Mouse (Mus musculus): Measurements from ENCODE around the gene Ugt1a6a.
"Not testable (repeated sequence)": the region's sequence is repeated elsewhere in the genome, so short reads cannot be mapped to it uniquely, and the experiment has no call there.

Ugt1a6a gene

GRCm38 (mm10) chr1:88212341-88213045 is 77.9 kb downstream of the Ugt1a6a start:
- no peak for DNase-seq (ENCODE audit: low spot score)

DNA sequence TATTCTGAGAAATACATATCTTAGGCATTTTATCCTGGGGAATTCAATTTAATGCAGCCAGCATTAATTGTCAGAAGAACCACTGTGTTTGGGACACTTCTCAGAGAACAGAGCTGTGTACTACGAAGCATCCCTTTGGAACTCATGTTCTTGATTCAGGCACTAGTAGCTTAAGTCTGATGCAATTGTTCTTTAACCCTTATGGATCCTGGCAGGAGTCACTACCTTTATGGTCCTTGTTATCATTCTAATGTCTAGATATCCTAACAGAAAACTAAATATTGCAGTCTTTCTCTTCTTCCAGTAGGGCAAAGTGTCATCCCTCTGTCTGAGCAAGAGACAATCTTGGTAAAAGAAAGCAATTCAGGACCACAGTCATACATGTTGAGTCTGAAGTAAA is 78.5 kb downstream of the Ugt1a6a start:
- DNase-seq (ENCODE audit: low spot score), result no peak

DNA sequence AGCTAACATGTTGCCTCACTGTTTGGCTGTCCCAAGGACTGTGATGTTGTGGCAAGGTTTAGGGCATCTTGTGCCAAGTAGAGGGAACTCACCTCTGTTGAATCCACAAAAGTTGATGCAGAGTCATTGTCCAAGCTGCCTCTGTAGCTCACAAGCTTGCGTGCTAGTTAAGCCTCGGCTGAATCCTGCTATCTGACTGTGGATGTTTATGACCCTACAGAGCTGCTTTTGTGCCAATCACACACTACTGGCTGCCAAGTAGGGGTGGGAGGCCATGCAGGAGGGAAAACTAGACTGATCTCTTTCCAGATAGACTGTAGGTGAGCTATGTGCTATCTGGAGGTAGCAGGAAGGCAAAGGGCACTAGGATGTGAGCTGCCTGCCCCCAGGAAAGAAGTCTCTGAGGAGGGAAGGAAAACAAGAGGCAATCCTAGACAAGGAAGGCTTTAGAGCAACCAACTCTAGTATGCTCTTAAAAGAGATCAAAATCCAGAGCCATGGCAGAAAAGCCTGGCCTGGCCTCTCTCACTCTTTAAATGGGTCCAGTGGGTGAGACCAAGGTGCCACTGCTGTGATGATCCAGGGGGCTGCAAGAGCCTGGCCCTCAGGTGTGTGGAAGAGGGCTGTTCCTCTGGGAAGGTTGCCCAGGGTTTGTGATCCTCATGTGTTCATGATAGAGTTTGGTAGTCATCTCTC is 79.3 kb downstream of the Ugt1a6a start:
- peak; percentile 36 for DNase-seq (ENCODE audit: low spot score)

DNA sequence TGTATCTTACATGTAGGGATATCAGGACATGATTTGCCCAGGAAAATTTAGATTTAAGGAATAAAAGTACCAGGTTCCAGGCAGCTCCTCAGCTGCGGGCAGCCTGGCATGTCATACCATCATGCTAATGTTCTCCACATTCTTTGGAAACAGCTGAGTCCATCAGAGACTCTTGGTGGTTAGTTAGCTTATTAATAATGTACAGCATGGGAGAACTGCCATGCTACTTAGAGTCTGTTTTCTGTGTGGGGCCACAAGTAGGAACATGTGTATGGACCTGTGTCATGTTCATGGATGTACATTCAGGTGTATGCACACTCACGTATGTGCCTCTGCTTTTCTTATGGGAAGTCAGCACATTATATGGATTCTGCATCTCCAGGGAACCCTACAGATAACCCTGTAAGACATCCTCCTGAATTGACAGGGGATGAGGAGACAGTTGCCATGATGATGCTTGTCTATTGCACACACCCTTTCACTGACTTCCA is 79.9 kb downstream of the Ugt1a6a start:
- DNase-seq (ENCODE audit: low spot score), result no peak

DNA sequence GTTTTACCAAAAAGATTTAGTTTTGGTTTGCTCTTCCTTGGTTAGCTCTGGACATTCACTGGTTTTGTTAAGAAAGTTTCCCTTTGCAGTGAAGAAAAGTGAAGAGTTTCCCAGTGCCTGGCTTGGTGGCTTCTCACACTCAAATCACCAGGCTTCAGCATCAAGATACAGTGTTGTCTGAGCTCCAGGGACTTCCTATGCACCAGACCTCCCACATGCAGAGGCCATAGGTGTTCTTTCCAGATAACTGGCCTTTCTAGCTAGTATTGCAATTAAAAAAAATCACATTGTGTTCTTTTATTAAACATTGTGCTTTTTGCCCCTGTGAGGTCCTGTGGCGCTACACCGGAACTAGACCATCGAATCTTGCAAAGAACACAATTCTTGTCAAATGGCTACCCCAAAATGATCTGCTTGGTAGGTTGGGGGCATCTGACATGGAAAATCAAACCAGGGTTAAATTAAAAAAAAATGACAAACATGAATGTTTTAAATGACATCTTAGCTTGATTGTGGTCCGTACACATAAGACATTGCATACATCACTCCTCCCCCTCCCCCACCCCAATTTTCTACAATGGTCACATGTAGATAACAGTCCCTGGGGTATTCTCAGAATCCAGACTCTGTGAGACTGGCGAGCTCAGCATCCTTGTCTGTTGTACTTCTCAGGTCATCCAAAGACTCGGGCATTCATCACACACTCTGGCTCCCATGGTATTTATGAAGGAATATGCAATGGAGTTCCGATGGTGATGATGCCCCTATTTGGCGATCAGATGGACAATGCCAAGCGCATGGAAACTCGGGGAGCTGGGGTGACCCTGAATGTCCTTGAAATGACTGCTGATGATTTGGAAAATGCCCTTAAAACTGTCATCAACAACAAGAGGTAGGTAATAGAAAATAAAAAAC is 81.1 kb downstream of the Ugt1a6a start:
- no peak for DNase-seq (ENCODE audit: low spot score)

GRCm38 (mm10) chr1:88216551-88216950 is 81.9 kb downstream of the Ugt1a6a start:
- DNase-seq (ENCODE audit: low spot score), result no peak

DNA sequence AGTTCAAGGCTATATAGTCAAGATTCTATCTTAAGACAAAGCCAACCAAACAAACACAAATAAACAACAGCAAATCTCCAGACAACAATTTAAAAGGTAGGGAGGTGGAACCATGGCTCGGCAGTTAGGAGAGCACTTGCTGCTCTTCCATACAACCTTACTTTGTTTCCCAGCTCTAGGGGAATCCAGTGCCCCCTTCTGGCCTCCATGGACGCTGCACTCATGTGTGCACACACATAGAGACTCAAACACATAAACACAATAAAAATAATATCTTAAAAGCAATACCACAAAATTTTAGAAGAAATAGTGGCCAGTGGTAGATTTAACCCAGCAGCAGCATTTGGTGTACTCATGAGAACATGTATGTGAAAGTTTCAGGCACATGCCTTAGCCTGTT is 82.5 kb downstream of the Ugt1a6a start:
- no peak for DNase-seq (ENCODE audit: low spot score)

- no peak for DNase-seq (ENCODE audit: low spot score)
These were observed 83.0 kb downstream of the Ugt1a6a start for GRCm38 (mm10) chr1:88217576-88217975.

- DNase-seq (ENCODE audit: low spot score), result no peak
These were observed 83.4 kb downstream of the Ugt1a6a start for GRCm38 (mm10) chr1:88218051-88218450.

DNA sequence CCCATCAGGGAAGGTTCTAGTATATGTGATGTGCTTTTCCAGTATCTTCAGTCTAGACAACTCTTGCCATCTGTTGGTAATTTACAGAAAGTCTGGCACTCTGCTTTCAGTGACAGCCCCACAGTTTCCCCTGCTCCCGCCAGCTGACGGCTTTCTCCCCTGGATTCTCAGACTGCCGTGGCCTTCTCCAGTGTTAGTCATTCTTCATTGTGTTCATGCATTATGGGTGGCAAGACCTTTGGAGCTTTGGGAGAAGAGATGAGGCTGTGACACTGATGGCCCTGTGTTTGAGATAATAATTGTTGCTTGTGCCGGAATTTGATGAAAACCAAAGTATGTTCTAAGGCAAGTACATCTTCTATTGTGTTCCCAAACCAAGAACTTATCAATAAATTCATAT is 84.0 kb downstream of the Ugt1a6a start:
- no peak for DNase-seq (ENCODE audit: low spot score)

- DNase-seq (ENCODE audit: low spot score), result no peak
These were observed 84.4 kb downstream of the Ugt1a6a start for GRCm38 (mm10) chr1:88219054-88219453.

GRCm38 (mm10) chr1:88220336-88220735 is 85.7 kb downstream of the Ugt1a6a start:
- no peak for DNase-seq (ENCODE audit: low spot score)

GRCm38 (mm10) chr1:88222216-88222615 is 87.6 kb downstream of the Ugt1a6a start:
- no peak for DNase-seq (ENCODE audit: low spot score)

DNA sequence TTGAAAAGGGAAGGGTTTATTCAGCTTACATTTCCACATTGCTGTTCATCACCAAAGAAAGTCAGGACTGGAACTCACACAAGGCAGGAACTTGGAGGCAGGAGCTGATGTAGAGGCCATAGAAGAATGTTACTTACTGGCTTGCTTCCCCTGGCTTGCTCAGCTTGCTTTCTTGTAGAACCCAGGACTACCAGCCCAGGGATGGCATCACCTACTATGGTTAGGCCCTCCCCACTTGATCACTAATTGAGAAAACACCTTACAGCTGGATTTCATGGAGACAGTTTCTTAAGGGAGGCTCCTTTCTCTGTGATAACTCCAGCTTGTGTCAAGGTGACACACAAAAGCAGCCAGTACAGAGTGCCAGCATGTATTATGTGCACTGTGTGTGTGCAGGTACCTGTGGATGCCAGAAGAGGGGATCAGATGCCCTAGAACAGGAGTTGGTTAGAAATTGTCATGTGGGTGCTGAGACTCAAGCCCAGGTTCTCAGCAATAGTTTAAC is 88.5 kb downstream of the Ugt1a6a start:
- not testable (repeated sequence) for DNase-seq (ENCODE audit: low spot score)

GRCm38 (mm10) chr1:88223591-88223990 is 89.0 kb downstream of the Ugt1a6a start:
- DNase-seq (ENCODE audit: low spot score), result no peak

DNA sequence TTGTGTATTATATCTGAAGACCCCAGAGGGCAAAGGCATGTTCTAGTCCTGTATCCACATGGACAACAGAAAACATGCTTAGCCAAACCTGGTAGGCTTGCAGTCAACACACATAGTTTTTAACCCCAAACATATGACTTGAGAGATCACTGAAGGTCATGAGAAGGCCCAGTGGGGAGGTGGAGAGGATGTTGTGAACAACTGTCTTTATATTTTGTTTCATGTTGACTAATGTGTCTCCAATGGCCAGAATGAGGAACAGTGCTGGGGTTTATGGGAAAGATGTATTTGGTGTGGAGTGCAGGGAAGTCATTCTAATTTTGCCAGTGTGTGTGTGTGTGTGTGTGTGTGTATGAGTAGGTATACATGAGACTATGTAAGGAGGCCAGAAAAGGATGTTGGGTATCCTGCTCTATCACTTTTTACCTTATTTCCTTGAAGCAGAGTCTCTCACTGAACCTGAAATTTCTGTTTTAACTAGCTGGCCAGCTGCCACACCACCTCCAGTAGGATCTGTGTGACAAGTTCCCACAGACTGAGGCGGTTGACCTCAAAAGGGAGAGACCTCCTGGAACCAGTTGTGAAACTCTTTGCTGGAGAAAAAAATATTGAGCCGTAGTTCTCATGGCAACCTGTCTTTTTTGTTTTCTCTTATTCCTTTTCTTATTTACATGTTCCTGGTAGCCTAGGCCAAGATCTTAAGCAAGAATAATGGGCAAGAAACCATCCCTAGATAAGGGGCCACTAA is 89.6 kb downstream of the Ugt1a6a start:
- peak; percentile 56 for DNase-seq (ENCODE audit: low spot score)

GRCm38 (mm10) chr1:88225301-88225700 is 90.7 kb downstream of the Ugt1a6a start:
- DNase-seq (ENCODE audit: low spot score), result not testable (repeated sequence)

DNA sequence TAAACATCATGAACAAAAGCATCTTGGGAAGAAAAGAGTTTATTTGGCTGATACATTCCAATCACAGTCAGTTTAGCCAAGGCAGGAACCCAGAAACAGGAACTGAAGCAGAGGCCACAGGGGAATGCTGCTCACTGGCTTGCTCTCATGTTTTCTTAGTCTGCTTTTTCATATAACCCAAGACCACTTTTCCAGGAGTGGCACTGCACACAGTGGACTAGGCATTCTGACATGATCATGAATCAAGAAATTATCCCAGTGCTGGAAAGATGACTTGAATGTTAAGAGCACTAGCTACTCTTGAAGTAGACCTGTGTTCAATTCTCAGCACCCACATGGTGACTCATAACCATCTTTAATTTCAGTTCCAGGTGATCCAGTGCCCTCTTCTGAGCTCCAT is 91.1 kb downstream of the Ugt1a6a start:
- no peak for DNase-seq (ENCODE audit: low spot score)

- no peak for DNase-seq (ENCODE audit: low spot score)
These were observed 92.2 kb downstream of the Ugt1a6a start, which contains the start of gene Mroh2a for GRCm38 (mm10) chr1:88226670-88227379. TSS of gene Mroh2a (plus strand) at chr1:88226986.

DNA sequence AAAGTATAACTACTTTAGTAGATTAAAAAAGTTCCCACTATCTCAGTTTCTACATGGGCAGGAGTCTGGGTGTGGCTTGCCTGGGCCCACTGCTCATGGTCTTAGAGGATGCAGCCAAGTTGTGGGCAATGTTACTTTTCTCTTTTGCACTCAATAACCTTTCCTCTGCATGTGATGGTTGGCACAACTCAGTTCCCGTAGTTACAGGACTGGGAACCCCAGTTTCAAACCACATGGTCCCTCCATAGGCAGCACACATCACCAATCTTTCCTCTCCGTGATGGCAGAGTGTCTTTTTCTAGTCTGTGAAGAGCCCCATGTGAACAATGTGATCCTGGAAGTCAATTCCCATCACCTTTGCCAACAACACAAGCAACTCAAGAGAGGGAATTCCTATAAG is 92.9 kb downstream of the Ugt1a6a start:
- no peak for DNase-seq (ENCODE audit: low spot score)

DNA sequence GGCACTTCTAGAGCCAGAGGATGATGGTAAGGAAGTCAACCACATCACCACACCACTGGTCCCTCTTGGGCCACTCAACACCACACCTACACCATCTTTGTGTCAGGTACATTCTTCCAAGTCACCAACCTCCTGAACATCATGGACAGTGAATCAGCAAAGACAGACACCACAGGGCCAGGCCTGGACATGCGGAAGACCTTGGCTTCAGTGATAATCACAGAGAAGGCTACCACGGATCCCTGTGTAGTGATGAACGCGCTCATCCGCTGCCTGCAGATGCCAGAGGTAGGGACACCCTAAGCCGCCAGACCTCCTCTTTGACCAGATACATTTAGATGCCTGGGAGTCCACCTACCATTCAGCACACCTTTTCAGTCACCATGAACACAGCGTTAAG is 93.5 kb downstream of the Ugt1a6a start:
- DNase-seq (ENCODE audit: low spot score), result peak; percentile 21

All from ovary, postnatal 36 days (tissue).